Mouse (Mus musculus): ENCODE measurements around the gene Gm21292. TPM values are rescaled to one million over a fixed set of nuclear protein-coding genes. Genes with fewer than 3 reads are reported as not detected.

The Gm21292 gene
- not detected for polyA plus RNA-seq (2014; fragmentation: Illumina TruSeq; extraction: RNeasy Lipid Tissue Mini Kit (QIAGEN cat#74804); ENCODE audit: low read depth, low replicate concordance)

GRCm38 (mm10) chrY:9133824-9134223, at the start of gene Gm21292:
Gene Gm21292 (minus strand): TSS chrY:9133924.

Other genes with a start within 250 kb of the Gm21292 start
- not detected for gene Gm21721, start 68.3 kb upstream of the Gm21292 start, polyA plus RNA-seq (2014; fragmentation: Illumina TruSeq; extraction: RNeasy Lipid Tissue Mini Kit (QIAGEN cat#74804); ENCODE audit: low read depth, low replicate concordance)
- not detected for gene Gm21812, start 213.3 kb upstream of the Gm21292 start, polyA plus RNA-seq (2014; fragmentation: Illumina TruSeq; extraction: RNeasy Lipid Tissue Mini Kit (QIAGEN cat#74804); ENCODE audit: low read depth, low replicate concordance)

Data from heart, adult 10 weeks (tissue).